Mouse (Mus musculus): ENCODE results near the gene Dock10. TPM values are rescaled to one million over a fixed set of nuclear protein-coding genes. Genes with fewer than 3 reads are reported as not detected.

Gene Dock10
- polyA plus RNA-seq, 1 experiment: 0.04 TPM

- Histone ChIP-seq H3K4me3 (no peak overlapping the region), H3K4me2 (ENCODE audit: low read depth) (no peak overlapping the region), H3K27me3 (ENCODE audit: control insufficient read depth, insufficient read depth, insufficient read length) (no peaks in the 10 kb centered on the region), H3K36me3 (ENCODE audit: control insufficient read depth, insufficient read depth) (no peaks in the 10 kb centered on the region), H3K79me2 (ENCODE audit: control insufficient read depth, insufficient read depth) (no peaks in the 10 kb centered on the region), H3ac (ENCODE audit: control insufficient read depth, insufficient read length) (no peak overlapping the region)
- TF ChIP-seq TCF3 (IDR thresholded peaks at IDR 0.05; ENCODE audit: insufficient read length, low read depth) (no peak), MYOD1 (IDR thresholded peaks at IDR 0.05; ENCODE audit: control insufficient read depth in 1 of 3, insufficient read length in 2 of 3, low read depth in 2 of 3) (no peak), E2F4 (IDR thresholded peaks at IDR 0.05; ENCODE audit: insufficient read depth) (no peak), MYOG (IDR thresholded peaks at IDR 0.05; ENCODE audit: control insufficient read depth in 1 of 3, insufficient read depth in 1 of 3, insufficient read length in 2 of 3, low read depth in 2 of 3) (no peak), TCF12 (IDR thresholded peaks at IDR 0.05; ENCODE audit: insufficient read depth, poor library complexity, severe bottlenecking) (no peak), POLR2AphosphoS2 (IDR thresholded peaks at IDR 0.05; ENCODE audit: insufficient read length, low read depth) (no peak), SRF (IDR thresholded peaks at IDR 0.05; ENCODE audit: control insufficient read depth, insufficient read length, low read depth) (no peak), REST (IDR thresholded peaks at IDR 0.05; ENCODE audit: insufficient read depth, insufficient read length) (no peak), USF1 (IDR thresholded peaks at IDR 0.05; ENCODE audit: low read depth) (no peak), CEBPB (IDR thresholded peaks at IDR 0.05; ENCODE audit: insufficient read depth, poor library complexity, severe bottlenecking) (no peak), POLR2A (IDR thresholded peaks at IDR 0.05; ENCODE audit: insufficient read length, low read depth) (no peak), MAX (IDR thresholded peaks at IDR 0.05; ENCODE audit: low read depth) (no peak)
Observed at GRCm38 (mm10) chr1:80628054-80628453, 130.3 kb downstream of the Dock10 start.

GRCm38 (mm10) chr1:80626800-80627199 lies 131.5 kb downstream of the Dock10 start:
- no peak for TF ChIP-seq TCF3 (IDR thresholded peaks at IDR 0.05; ENCODE audit: insufficient read length, low read depth)
- no peak for TF ChIP-seq USF1 (IDR thresholded peaks at IDR 0.05; ENCODE audit: low read depth)
- TF ChIP-seq POLR2A (IDR thresholded peaks at IDR 0.05; ENCODE audit: insufficient read length, low read depth): no peak
- TF ChIP-seq MAX (IDR thresholded peaks at IDR 0.05; ENCODE audit: low read depth): no peak
- no peak for TF ChIP-seq CEBPB (IDR thresholded peaks at IDR 0.05; ENCODE audit: insufficient read depth, poor library complexity, severe bottlenecking)
- TF ChIP-seq TCF12 (IDR thresholded peaks at IDR 0.05; ENCODE audit: insufficient read depth, poor library complexity, severe bottlenecking): no peak
- TF ChIP-seq E2F4 (IDR thresholded peaks at IDR 0.05; ENCODE audit: insufficient read depth): no peak
- TF ChIP-seq SRF (IDR thresholded peaks at IDR 0.05; ENCODE audit: control insufficient read depth, insufficient read length, low read depth): no peak
- no peak for TF ChIP-seq MYOG (IDR thresholded peaks at IDR 0.05; ENCODE audit: control insufficient read depth in 1 of 3, insufficient read depth in 1 of 3, insufficient read length in 2 of 3, low read depth in 2 of 3)
- H3ac ChIP-seq (ENCODE audit: control insufficient read depth, insufficient read length): no peak overlapping the region
- no peaks in the 10 kb centered on the region for H3K79me2 ChIP-seq (ENCODE audit: control insufficient read depth, insufficient read depth)
- no peak overlapping the region for H3K4me3 ChIP-seq
- no peak overlapping the region for H3K4me2 ChIP-seq (ENCODE audit: low read depth)
- no peaks in the 10 kb centered on the region for H3K27me3 ChIP-seq (ENCODE audit: control insufficient read depth, insufficient read depth, insufficient read length)
- H3K36me3 ChIP-seq (ENCODE audit: control insufficient read depth, insufficient read depth): no peaks in the 10 kb centered on the region

- TF ChIP-seq MYOD1 (IDR thresholded peaks at IDR 0.05; ENCODE audit: control insufficient read depth in 1 of 3, insufficient read length in 2 of 3, low read depth in 2 of 3): no peak
- no peaks in the 10 kb centered on the region for H3K79me2 ChIP-seq (ENCODE audit: control insufficient read depth, insufficient read depth)
Observed at GRCm38 (mm10) chr1:80625371-80625770, 133.0 kb downstream of the Dock10 start.

GRCm38 (mm10) chr1:80624552-80624951 lies 133.8 kb downstream of the Dock10 start:
- Histone ChIP-seq H3K79me2 (ENCODE audit: control insufficient read depth, insufficient read depth) (no peaks in the 10 kb centered on the region), H3ac (ENCODE audit: control insufficient read depth, insufficient read length) (no peak overlapping the region), H3K36me3 (ENCODE audit: control insufficient read depth, insufficient read depth) (no peaks in the 10 kb centered on the region), H3K4me2 (ENCODE audit: low read depth) (no peak overlapping the region), H3K4me3 (no peak overlapping the region), H3K27me3 (ENCODE audit: control insufficient read depth, insufficient read depth, insufficient read length) (no peaks in the 10 kb centered on the region)
- TF ChIP-seq SRF (IDR thresholded peaks at IDR 0.05; ENCODE audit: control insufficient read depth, insufficient read length, low read depth) (no peak), POLR2A (IDR thresholded peaks at IDR 0.05; ENCODE audit: insufficient read length, low read depth) (no peak), TCF12 (IDR thresholded peaks at IDR 0.05; ENCODE audit: insufficient read depth, poor library complexity, severe bottlenecking) (no peak), REST (IDR thresholded peaks at IDR 0.05; ENCODE audit: insufficient read depth, insufficient read length) (no peak), MAX (IDR thresholded peaks at IDR 0.05; ENCODE audit: low read depth) (no peak), TCF3 (IDR thresholded peaks at IDR 0.05; ENCODE audit: insufficient read length, low read depth) (no peak), CEBPB (IDR thresholded peaks at IDR 0.05; ENCODE audit: insufficient read depth, poor library complexity, severe bottlenecking) (no peak), E2F4 (IDR thresholded peaks at IDR 0.05; ENCODE audit: insufficient read depth) (no peak), MYOG (IDR thresholded peaks at IDR 0.05; ENCODE audit: control insufficient read depth in 1 of 3, insufficient read depth in 1 of 3, insufficient read length in 2 of 3, low read depth in 2 of 3) (no peak), POLR2AphosphoS2 (IDR thresholded peaks at IDR 0.05; ENCODE audit: insufficient read length, low read depth) (no peak), MYOD1 (IDR thresholded peaks at IDR 0.05; ENCODE audit: control insufficient read depth in 1 of 3, insufficient read length in 2 of 3, low read depth in 2 of 3) (no peak), USF1 (IDR thresholded peaks at IDR 0.05; ENCODE audit: low read depth) (no peak)

More at GRCm38 (mm10) chr1:80625371-80625770, 133.0 kb downstream of the Dock10 start:
- H3K4me2 ChIP-seq (ENCODE audit: low read depth): no peak overlapping the region
- no peak overlapping the region for H3ac ChIP-seq (ENCODE audit: control insufficient read depth, insufficient read length)
- H3K36me3 ChIP-seq (ENCODE audit: control insufficient read depth, insufficient read depth): no peaks in the 10 kb centered on the region
- H3K27me3 ChIP-seq (ENCODE audit: control insufficient read depth, insufficient read depth, insufficient read length): no peaks in the 10 kb centered on the region
- H3K4me3 ChIP-seq: no peak overlapping the region

- no peaks in the 10 kb centered on the region for H3K79me2 ChIP-seq (ENCODE audit: control insufficient read depth, insufficient read depth)
- no peak overlapping the region for H3K4me2 ChIP-seq (ENCODE audit: low read depth)
- no peak overlapping the region for H3ac ChIP-seq (ENCODE audit: control insufficient read depth, insufficient read length)
- TF ChIP-seq USF1 (IDR thresholded peaks at IDR 0.05; ENCODE audit: low read depth): no peak
- TF ChIP-seq E2F4 (IDR thresholded peaks at IDR 0.05; ENCODE audit: insufficient read depth): no peak
- no peak for TF ChIP-seq SRF (IDR thresholded peaks at IDR 0.05; ENCODE audit: control insufficient read depth, insufficient read length, low read depth)
- no peak for TF ChIP-seq TCF12 (IDR thresholded peaks at IDR 0.05; ENCODE audit: insufficient read depth, poor library complexity, severe bottlenecking)
- no peak for TF ChIP-seq MYOD1 (IDR thresholded peaks at IDR 0.05; ENCODE audit: control insufficient read depth in 1 of 3, insufficient read length in 2 of 3, low read depth in 2 of 3)
- no peak for TF ChIP-seq POLR2AphosphoS2 (IDR thresholded peaks at IDR 0.05; ENCODE audit: insufficient read length, low read depth)
- no peak for TF ChIP-seq POLR2A (IDR thresholded peaks at IDR 0.05; ENCODE audit: insufficient read length, low read depth)
- no peak for TF ChIP-seq TCF3 (IDR thresholded peaks at IDR 0.05; ENCODE audit: insufficient read length, low read depth)
- no peak for TF ChIP-seq MAX (IDR thresholded peaks at IDR 0.05; ENCODE audit: low read depth)
- no peak for TF ChIP-seq MYOG (IDR thresholded peaks at IDR 0.05; ENCODE audit: control insufficient read depth in 1 of 3, insufficient read depth in 1 of 3, insufficient read length in 2 of 3, low read depth in 2 of 3)
- no peak for TF ChIP-seq REST (IDR thresholded peaks at IDR 0.05; ENCODE audit: insufficient read depth, insufficient read length)
- TF ChIP-seq CEBPB (IDR thresholded peaks at IDR 0.05; ENCODE audit: insufficient read depth, poor library complexity, severe bottlenecking): no peak
- no peaks in the 10 kb centered on the region for H3K27me3 ChIP-seq (ENCODE audit: control insufficient read depth, insufficient read depth, insufficient read length)
- H3K4me3 ChIP-seq: no peak overlapping the region
- H3K36me3 ChIP-seq (ENCODE audit: control insufficient read depth, insufficient read depth): no peaks in the 10 kb centered on the region
Observed at GRCm38 (mm10) chr1:80622646-80623045, 135.7 kb downstream of the Dock10 start.
